Mouse (Mus musculus): ENCODE measurements around the gene Cd24a.

DNA sequence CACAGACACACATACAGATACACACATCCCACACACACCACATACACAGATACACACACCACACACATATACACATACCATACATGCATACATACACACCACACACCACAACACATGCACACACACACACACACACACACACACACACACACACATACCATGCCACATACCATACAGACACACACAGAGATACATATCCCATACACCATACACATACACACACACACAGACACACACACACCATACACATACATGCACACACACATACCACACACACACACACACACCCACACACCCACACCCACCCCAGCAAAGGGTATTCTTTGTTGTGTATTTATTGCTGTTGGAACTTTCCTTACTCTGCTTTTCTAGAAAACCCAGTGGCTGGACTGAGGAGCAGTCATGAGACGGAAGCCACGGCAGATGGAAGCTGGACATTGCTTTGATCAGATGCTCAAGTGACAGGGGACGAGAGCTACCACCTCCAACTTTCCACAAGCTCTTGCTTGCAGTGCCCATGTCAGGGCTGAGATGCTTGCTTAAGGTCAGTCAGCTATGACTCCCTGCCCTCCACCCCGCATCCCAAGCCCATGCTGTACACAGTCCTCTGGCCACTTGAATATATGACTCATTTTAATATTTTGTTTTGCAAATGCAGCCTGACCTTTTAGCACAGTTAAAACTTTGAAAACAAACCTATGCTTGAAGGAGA is 26.0 kb downstream of the Cd24a start:
- TF ChIP-seq MXI1 (IDR thresholded peaks at IDR 0.05; ENCODE audit: low read depth, low read length), result no peak
- no peak for TF ChIP-seq ZNF384 (IDR thresholded peaks at IDR 0.05; ENCODE audit: low read depth, low read length)
- TF ChIP-seq SMC3 (IDR thresholded peaks at IDR 0.05; ENCODE audit: low read depth, low read length), result no peak
- TF ChIP-seq USF1 (IDR thresholded peaks at IDR 0.05; ENCODE audit: low read depth, low read length), result no peak
- no peak for TF ChIP-seq NELFE (IDR thresholded peaks at IDR 0.05; ENCODE audit: low read depth, low read length)
- no peak for TF ChIP-seq ELF1 (IDR thresholded peaks at IDR 0.05; ENCODE audit: low read depth, low read length)
- TF ChIP-seq CTCF (conservative IDR thresholded peaks at IDR 0.05 in 1 of 2, IDR thresholded peaks at IDR 0.05 in 1 of 2; ENCODE audit: low read depth in 2 of 2, low read length in 2 of 2), result no peak
